Mouse (Mus musculus) forebrain, embryonic 10.5 days (tissue): ENCODE results near the gene Rnf13. TPM values are rescaled to one million over a fixed set of nuclear protein-coding genes. Genes with fewer than 3 reads are reported as not detected.
"Not testable (repeated sequence)": the region's sequence is repeated elsewhere in the genome, so short reads cannot be mapped to it uniquely, and the experiment has no call there.

Experiments used
- DNase-seq: peaks from one replicate; pipeline ENCODE4 v3.0.0-alpha.2; 2017; ENCODE audit warnings: low spot score; ENCODE audit errors: extremely low spot score
- H3K27ac ChIP-seq: fragments of 300-500 bp; sonication (generic); 2 replicates; pipeline ENCODE4 v1.5.1; 2016; ENCODE audit warnings: mild to moderate bottlenecking
- H3K27me3 ChIP-seq: fragments of 300-500 bp; sonication (generic); 2 replicates; pipeline ENCODE4 v1.6.1; 2016; ENCODE audit warnings: mild to moderate bottlenecking; ENCODE audit not compliant: poor library complexity, severe bottlenecking
- H3K36me3 ChIP-seq: fragments of 300-500 bp; sonication (generic); replicated peaks from 2 replicates; pipeline ENCODE4 v1.6.1; 2016; ENCODE audit warnings: mild to moderate bottlenecking, moderate library complexity
- H3K4me1 ChIP-seq: fragments of 300-500 bp; sonication (generic); 2 replicates; pipeline ENCODE4 v1.6.1; 2016
- H3K4me3 ChIP-seq: fragments of 300-500 bp; sonication (generic); 2 replicates; pipeline ENCODE4 v1.5.1; 2016; ENCODE audit warnings: mild to moderate bottlenecking, moderate library complexity
- H3K9me3 ChIP-seq: fragments of 300-500 bp; sonication (generic); 2 replicates; pipeline ENCODE4 v1.6.1; 2016; ENCODE audit warnings: mild to moderate bottlenecking, moderate library complexity
- WGBS: fragments of 180-500 bp; shearing (Covaris S2); methylation state at CpG from one replicate; pipeline ENCODE4 v1.1.7; 2016; 5-methylcytosine and 5-hydroxymethylcytosine counted together
- polyA plus RNA-seq: library from polyadenylated mRNA; unstranded; fragments of >200 nt; fragmentation: Nextera tagmentation; extraction: Ambion mirVana; gene quantifications from 2 replicates; pipeline ENCODE4 v1.2.1, GENCODE M21; 2016

The Rnf13 gene
- polyA plus RNA-seq, 1 experiment from 2014 or later: 39.0 TPM

DNA sequence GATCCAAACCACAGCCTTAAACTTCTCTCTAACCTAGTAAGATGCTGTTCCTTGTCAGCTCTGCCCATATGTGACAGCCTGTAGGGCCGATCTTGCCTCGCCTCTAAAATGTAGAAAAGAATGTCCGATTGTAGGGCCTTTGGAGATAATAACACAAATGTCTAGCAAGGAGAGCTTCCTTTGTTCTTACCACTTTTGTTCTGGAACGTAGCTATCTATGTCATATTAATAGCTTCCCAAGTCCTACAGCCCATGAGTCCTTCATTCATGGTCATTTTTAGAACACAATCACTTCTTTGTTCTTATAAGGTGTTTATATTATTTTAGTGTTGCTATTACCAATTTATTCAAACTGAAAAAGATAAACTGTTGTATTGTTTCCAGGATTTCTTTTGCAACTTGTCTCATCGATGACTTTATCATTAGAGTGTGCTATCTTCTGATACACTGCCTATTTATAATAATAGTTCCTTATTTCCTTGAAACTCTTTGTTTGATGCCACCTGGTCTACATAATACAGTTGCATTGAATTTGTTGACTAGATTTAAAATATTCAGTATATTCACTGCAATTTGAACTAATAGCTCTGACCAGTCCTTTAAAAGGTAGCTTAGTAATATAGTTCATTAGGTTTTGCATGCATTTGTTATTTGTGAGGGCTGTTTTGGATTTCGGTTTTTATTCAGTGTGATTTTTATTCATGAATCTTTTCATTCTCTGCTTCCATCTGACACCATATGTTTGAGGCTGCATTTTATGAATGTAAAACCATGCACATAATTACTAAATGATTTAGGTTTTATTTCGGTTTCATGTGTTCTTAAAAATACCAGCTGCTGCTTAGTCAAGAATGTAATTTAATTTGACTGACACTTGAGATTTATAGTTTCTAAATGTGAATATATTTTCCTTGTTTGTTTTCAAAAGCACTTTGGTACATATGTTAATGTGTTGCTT, 53.4 kb downstream of the Rnf13 start:
- DNase-seq: no peak
- Histone ChIP-seq H3K9me3 (peaks cover 7% of the 10 kb centered on the region; the same call in 1 of the 2 replicates), H3K4me1 (no peaks in the 10 kb centered on the region), H3K27me3 (no peaks in the 10 kb centered on the region), H3K36me3 (no peaks in the 10 kb centered on the region), H3K27ac (no peak overlapping the region), H3K4me3 (no peak overlapping the region)
- 93% methylated on average over 7 of the region's 7 CpGs for WGBS

DNA sequence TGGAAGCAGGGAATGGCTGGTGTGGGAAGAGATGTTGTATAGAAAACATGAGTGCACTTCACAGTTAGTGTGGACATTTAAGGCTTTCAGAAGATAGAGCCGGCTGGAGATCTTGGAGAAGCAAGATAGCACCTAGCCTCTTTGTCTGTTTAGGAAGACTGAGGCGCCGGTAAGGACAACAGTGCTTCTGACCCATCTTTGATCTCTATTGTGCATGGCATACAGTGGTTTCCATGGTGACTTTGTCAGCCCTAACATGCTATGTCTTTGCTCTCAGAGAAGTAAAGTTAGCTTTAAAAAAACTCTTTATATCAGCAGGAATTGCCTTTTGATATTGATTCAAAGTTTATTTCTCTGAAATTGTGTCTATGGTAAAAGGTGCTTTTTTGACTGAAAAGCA, 55.2 kb downstream of the Rnf13 start:
- H3K4me3 ChIP-seq: no peak overlapping the region
- peaks cover 2% of the 10 kb centered on the region; the same call in 1 of the 2 replicates for H3K36me3 ChIP-seq
- WGBS: 71% methylated on average over 3 of the region's 3 CpGs
- H3K9me3 ChIP-seq: peaks cover 7% of the 10 kb centered on the region; the same call in 1 of the 2 replicates
- no peak overlapping the region for H3K27ac ChIP-seq
- DNase-seq: no peak
- H3K27me3 ChIP-seq: no peaks in the 10 kb centered on the region
- peaks cover 5% of the 10 kb centered on the region; the same call in 1 of the 2 replicates for H3K4me1 ChIP-seq

DNA sequence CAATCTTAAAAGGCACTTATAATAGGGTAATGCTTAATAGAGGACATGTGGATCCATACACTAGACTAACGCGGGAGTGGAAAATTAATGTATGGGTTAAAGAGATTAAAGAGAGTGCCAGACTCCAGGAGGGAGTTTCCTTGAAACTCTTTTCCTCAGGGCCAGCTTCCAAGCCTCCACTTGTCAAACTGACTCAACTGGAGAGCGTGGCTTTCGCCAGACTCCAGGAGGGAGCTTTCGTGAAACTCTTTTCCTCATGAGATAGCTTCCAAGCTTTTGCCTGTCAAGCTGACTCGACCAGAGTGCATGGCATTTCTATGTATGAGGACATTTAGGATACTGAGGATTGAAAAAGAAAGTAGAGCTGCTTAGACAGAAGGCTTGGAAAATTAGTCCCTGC, 59.2 kb downstream of the Rnf13 start:
- 76% methylated on average over 6 of the region's 6 CpGs for WGBS
- not testable (repeated sequence) for H3K36me3 ChIP-seq, H3K4me1 ChIP-seq, H3K27ac ChIP-seq, H3K27me3 ChIP-seq, H3K4me3 ChIP-seq, H3K9me3 ChIP-seq, DNase-seq

DNA sequence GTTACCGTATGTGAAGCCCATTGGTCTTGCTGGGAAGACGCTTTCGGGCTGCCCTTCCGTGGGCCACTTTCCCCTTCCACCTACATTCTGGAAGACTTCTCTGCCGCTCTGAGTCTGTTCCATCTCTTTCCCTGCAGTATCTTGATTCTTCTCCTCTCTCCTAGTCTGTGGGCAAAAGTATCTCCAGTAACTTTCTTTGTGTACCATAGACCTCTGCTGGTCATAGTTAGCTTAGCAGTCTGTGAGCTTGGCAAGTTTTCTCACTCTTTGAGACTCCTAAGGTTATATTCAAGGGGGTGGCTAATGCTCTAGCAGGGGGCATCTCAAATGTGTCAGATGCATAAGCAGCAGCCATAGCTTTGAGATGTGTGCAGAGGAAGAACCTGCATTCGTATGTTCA, 79.6 kb downstream of the Rnf13 start:
- DNase-seq: no peak
- no peaks in the 10 kb centered on the region for H3K4me1 ChIP-seq
- WGBS: 84% methylated on average over 6 of the region's 6 CpGs
- H3K27me3 ChIP-seq: no peaks in the 10 kb centered on the region
- no peak overlapping the region for H3K27ac ChIP-seq
- no peaks in the 10 kb centered on the region for H3K9me3 ChIP-seq
- no peak overlapping the region for H3K4me3 ChIP-seq
- no peaks in the 10 kb centered on the region for H3K36me3 ChIP-seq

DNA sequence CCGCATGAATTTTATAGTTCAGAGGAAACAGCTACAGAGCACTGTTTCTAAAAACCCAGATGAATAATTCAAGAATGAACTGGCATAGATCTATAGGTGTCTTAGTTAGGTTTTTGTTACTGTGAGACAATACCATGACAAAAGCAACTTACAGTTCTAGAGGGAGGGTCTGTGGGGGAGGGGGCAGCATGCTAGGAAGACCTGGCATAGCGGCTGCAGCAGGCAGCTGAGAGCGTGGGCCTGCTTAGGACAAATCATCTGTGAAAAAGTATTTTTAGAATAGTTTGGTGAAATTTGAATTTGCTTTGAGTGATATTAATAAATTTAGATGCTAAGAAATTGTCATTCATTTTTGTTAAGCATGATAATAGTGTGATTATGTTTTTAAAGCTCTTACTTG, 90.0 kb downstream of the Rnf13 start:
- WGBS: 97% methylated on average over 3 of the region's 3 CpGs
- H3K4me3 ChIP-seq: no peak overlapping the region
- no peaks in the 10 kb centered on the region for H3K27me3 ChIP-seq
- no peaks in the 10 kb centered on the region for H3K9me3 ChIP-seq
- H3K4me1 ChIP-seq: no peaks in the 10 kb centered on the region
- no peak overlapping the region for H3K27ac ChIP-seq
- peaks cover 30% of the 10 kb centered on the region for H3K36me3 ChIP-seq
- no peak for DNase-seq

DNA sequence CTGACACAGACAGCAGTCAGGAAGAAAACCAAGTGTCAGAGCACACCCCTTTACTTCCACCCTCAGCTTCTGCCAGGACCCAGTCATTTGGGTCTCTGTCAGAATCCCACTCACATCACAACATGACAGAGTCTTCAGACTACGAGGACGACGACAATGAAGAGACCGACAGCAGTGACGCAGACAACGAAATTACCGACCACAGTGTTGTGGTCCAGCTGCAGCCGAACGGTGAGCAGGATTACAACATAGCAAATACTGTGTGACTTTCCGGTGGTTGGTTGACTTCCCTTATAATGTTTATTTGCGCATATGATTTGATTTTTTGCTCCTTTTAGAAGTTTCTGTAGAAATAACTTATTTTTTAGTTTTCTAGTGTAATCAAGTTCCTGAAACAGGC, 97.7 kb downstream of the Rnf13 start:
- no peak overlapping the region for H3K27ac ChIP-seq
- no peak overlapping the region for H3K4me3 ChIP-seq
- H3K9me3 ChIP-seq: no peaks in the 10 kb centered on the region
- H3K4me1 ChIP-seq: no peaks in the 10 kb centered on the region
- H3K27me3 ChIP-seq: no peaks in the 10 kb centered on the region
- WGBS: 95% methylated on average over 11 of the region's 11 CpGs
- DNase-seq: no peak
- peaks cover 35% of the 10 kb centered on the region for H3K36me3 ChIP-seq

DNA sequence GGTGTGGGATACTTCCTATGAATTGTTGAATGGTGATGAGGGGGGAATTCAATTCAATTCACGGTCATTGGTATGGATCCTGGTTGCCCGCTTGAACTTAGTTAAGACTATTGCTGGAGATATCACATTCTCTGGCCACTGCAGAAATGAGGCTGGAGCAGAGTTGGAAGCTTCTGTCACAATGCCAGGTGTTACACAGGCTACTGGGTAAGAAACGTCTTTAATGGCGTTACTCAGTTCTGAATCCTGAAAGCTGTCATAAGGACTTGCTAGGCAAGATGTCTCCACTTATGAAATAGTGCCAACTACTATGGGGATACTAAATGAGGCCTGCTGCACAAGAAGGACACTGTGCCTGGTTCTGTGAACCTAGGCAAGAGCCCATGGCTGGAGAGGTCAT, 101.0 kb downstream of the Rnf13 start:
- whole genome bisulfite sequencing: 97% methylated on average over 4 of the region's 4 CpGs
- no peak for DNase-seq
- Histone ChIP-seq H3K27me3 (no peaks in the 10 kb centered on the region), H3K9me3 (0 out of 2 replicates have a peak, but pooled peaks cover 2% of the 10 kb centered on the region), H3K27ac (no peak overlapping the region), H3K36me3 (peaks cover 50% of the 10 kb centered on the region), H3K4me1 (no peaks in the 10 kb centered on the region), H3K4me3 (no peak overlapping the region)

DNA sequence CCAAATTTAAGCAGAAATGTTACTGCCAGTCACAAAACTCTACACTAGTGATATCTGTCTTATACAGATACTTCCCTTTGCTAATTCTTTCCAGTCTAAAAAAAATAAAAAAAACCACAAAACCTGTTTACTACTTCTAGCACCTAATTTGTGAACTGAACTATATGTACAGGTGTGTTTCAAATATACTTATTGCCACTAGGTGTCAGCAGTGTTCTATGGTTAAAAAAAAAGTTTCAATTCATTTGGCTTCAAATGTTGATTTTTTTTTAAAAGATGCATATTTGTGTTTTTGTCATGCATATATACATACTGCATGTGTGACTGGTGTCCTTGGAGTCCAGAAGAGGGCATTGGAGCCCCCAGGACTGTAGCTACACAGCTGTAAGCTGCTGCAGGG, 107.9 kb downstream of the Rnf13 start:
- no peak for DNase-seq
- Histone ChIP-seq H3K4me1 (peaks cover 25% of the 10 kb centered on the region), H3K9me3 (peaks cover 7% of the 10 kb centered on the region; the same call in 1 of the 2 replicates), H3K27ac (no peak overlapping the region), H3K4me3 (no peak overlapping the region), H3K27me3 (no peaks in the 10 kb centered on the region), H3K36me3 (peaks cover 59% of the 10 kb centered on the region)

DNA sequence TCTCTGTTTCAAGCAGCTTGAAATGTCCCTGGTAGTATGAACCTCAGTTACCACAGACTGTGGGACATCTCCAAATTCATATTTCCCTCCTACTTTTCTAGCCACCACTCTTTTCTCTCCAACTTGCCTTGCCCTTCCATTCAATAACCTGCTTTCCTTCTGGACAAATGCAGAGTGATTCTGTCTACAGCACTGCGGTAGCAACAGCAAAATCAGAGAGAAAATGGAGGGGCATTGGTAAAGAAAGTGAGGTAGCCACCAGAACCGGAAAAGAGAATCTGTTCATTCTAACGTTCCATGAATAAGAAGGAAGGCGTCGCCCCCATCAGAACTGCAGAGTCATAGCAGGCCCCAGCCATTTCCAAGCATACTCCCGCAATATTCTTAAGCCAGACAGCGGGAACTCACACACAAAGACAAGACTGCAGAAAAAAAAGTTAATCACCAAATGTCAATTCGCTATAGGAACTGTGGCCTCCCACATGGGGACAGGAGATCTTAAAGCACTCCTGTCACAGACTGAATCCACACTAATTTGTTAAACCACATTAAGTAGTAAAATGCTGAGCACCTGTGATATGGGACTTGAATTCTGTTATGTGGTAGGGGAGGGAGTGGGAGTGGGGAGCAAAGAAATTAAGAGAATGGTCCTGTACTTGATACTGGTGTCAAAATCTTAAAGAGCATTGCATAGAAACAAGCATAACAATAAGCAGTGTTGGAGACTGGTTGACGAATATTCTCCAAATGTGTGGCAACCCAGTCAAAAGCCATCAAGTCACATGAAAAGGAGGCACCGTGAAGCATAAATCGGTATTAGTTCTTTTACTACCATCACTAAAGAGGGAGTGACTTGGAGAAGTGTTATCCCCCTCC, 110.2 kb downstream of the Rnf13 start:
- DNase-seq: peak; percentile 22
- peaks cover 41% of the 10 kb centered on the region for H3K36me3 ChIP-seq
- peaks cover 5% of the 10 kb centered on the region; the same call in 1 of the 2 replicates for H3K9me3 ChIP-seq
- 16% methylated on average over 11 of the region's 11 CpGs for WGBS
- peaks cover 25% of the 10 kb centered on the region for H3K4me1 ChIP-seq
- peak overlapping the region; percentile 94 for H3K4me3 ChIP-seq
- H3K27me3 ChIP-seq: no peaks in the 10 kb centered on the region
- H3K27ac ChIP-seq: peak overlapping the region; percentile 98

DNA sequence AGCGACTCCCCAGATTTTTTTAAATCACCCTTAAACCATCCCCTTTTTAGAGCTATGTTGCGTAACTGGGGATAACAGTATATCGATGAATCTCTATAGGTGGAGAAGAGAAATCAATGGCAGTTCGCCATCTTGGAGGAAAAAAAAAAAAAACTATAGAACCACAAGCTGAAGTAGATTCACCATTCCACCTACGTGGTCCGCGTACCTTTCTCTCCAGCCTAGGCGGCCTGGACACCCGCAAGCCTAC, 110.7 kb downstream of the Rnf13 start:
- peak overlapping the region; percentile 98 for H3K27ac ChIP-seq
- H3K36me3 ChIP-seq: peaks cover 36% of the 10 kb centered on the region
- H3K4me1 ChIP-seq: peaks cover 25% of the 10 kb centered on the region
- peak overlapping the region; percentile 94 for H3K4me3 ChIP-seq
- no peaks in the 10 kb centered on the region for H3K27me3 ChIP-seq
- DNase-seq: no peak
- H3K9me3 ChIP-seq: peaks cover 5% of the 10 kb centered on the region; the same call in 1 of the 2 replicates
- WGBS: 2% methylated on average over 9 of the region's 9 CpGs

DNA sequence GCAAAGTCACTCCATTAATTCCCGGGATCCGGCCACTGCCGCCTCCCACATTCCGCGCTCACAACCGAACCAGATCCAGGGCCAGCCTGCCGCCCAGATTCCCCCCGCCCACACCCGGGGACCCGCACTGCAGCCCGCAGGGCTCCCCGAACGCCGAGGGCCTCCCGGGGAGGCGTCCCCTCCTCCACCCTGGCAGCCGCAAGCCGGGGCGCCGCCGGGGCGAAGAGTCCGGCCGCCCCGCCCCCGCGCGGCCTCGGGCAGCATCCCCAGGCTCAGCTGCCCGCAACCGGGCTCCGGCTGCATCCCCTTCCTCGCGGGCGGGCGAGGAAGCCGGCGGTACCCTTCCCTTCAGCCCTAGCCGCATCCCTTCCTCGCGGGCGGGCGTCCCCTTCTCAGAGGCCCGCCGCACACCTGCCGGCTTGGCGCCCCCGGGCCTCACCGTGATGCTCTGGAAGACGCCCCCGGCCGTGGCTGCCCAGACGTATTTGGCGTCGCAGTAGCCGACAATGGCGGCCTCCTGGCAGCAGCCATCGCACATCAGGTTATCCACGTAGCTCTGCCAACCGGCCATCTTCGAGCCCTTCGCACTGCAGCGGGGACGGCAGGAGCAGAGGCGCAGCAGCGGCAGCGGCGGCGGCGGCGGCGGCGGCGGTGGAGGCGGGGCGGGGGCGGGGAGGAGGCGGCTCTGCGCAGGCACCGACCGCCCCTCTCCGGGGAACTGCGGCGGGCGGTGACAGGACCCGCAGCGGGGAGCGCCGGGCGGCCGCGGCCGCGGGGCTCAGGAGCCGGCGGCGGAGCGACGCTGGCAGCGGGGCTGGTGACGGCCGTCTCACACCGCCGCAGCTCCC, 111.3 kb downstream of the Rnf13 start:
- Histone ChIP-seq H3K27me3 (no peaks in the 10 kb centered on the region), H3K27ac (peak overlapping the region; percentile 98), H3K4me3 (peak overlapping the region; percentile 94), H3K9me3 (peaks cover 5% of the 10 kb centered on the region; the same call in 1 of the 2 replicates), H3K36me3 (peaks cover 30% of the 10 kb centered on the region), H3K4me1 (peaks cover 25% of the 10 kb centered on the region)
- DNase-seq: peak; percentile 70
- under 1% methylated on average over 102 of the region's 104 CpGs for WGBS

DNA sequence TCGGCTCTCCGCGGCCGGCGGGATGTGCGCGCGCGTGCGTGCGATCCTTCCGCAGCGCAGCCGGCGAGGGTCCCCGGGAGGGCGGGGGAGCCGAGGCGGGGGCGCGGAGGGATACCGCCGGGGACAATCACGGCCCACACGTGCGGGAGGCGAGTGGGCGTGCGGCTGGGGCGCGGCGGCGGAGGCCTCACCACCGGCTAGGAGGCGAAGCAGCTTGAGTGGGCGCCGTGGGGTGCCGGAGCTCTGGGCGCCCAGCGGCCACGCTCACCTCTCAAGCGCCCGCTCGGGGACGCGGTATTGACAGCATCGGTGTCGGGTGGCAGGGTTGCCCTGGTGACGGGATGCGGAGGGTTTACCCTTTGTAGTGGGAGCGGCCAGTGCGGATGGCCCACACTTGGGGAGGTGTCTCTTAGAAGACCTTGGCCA, 111.9 kb downstream of the Rnf13 start, which contains the start of gene Pfn2:
Gene Pfn2 (minus strand): TSS at position 320 of the 426 bp plus-strand sequence.
- peak within 1 kb of the TSS; percentile 94 for H3K4me3 ChIP-seq
- no peaks in the 10 kb centered on the region for H3K27me3 ChIP-seq
- under 1% methylated on average over 51 of the region's 52 CpGs for WGBS
- H3K9me3 ChIP-seq: peaks cover 5% of the 10 kb centered on the region; the same call in 1 of the 2 replicates
- DNase-seq: peak; percentile 83
- peaks cover 24% of the 10 kb centered on the region for H3K36me3 ChIP-seq
- H3K4me1 ChIP-seq: peaks cover 25% of the 10 kb centered on the region
- peak within 1 kb of the TSS; percentile 98 for H3K27ac ChIP-seq
